Mouse (Mus musculus) lung, postnatal 0 days (tissue): Measurements from ENCODE around the gene Kcnn4. TPM values are rescaled to one million over a fixed set of nuclear protein-coding genes. Genes with fewer than 3 reads are reported as not detected.
"Not testable (repeated sequence)": the region's sequence is repeated elsewhere in the genome, so short reads cannot be mapped to it uniquely, and the experiment has no call there.

Experiments
- ATAC-seq: fragments of 200-750 bp; cut with Nextera tagmentation; 2 replicates; pipeline ENCODE4 v1.8.0; 2017; ENCODE audit warnings: moderate library complexity
- DNase-seq: peaks from one replicate; pipeline ENCODE4 v3.0.0-alpha.2; 2016; ENCODE audit warnings: low spot score
- H3K27ac ChIP-seq: fragments of 300-500 bp; sonication (generic); 2 replicates; pipeline ENCODE4 v1.5.1; 2014; ENCODE audit warnings: antibody characterized with exemption, mild to moderate bottlenecking, low read length, mixed read lengths
- H3K27me3 ChIP-seq: fragments of 300-500 bp; sonication (generic); replicated peaks from 2 replicates; pipeline ENCODE4 v1.6.1; 2014; ENCODE audit warnings: low read length, mixed read lengths; ENCODE audit not compliant: insufficient read depth
- H3K36me3 ChIP-seq: fragments of 300-500 bp; sonication (generic); 2 replicates; pipeline ENCODE4 v1.6.1; 2014; ENCODE audit warnings: low read length, mixed read lengths; ENCODE audit not compliant: insufficient read depth
- H3K4me1 ChIP-seq: fragments of 300-500 bp; sonication (generic); 2 replicates; pipeline ENCODE4 v1.6.1; 2014; ENCODE audit warnings: antibody characterized with exemption, low read depth, low read length, mixed read lengths; ENCODE audit not compliant: insufficient read depth
- H3K4me2 ChIP-seq: fragments of 300-500 bp; sonication (generic); replicated peaks from 2 replicates; pipeline ENCODE4 v1.6.1; 2014; ENCODE audit warnings: low read depth, mild to moderate bottlenecking, low read length, moderate library complexity, mixed read lengths
- H3K4me3 ChIP-seq: fragments of 300-500 bp; sonication (generic); 2 replicates; pipeline ENCODE4 v1.5.1; 2014; ENCODE audit warnings: low read depth, low read length
- H3K9ac ChIP-seq: fragments of 300-500 bp; sonication (generic); replicated peaks from 2 replicates; pipeline ENCODE4 v1.6.1; 2014; ENCODE audit warnings: low read depth, mild to moderate bottlenecking
- H3K9me3 ChIP-seq: fragments of 300-500 bp; sonication (generic); 2 replicates; pipeline ENCODE4 v1.6.1; 2016; ENCODE audit warnings: low read length, mixed read lengths
- CTCF ChIP-seq: IDR thresholded peaks from 2 replicates; pipeline ENCODE4 v1.5.1; 2016; ENCODE audit warnings: antibody characterized with exemption, mild to moderate bottlenecking
- EP300 ChIP-seq: IDR thresholded peaks from 2 replicates; pipeline ENCODE4 v1.6.1; 2016; ENCODE audit warnings: antibody characterized with exemption, mild to moderate bottlenecking, control low read depth
- WGBS: fragments of 180-500 bp; shearing (Covaris S2); extraction: QIAGEN DNeasy Blood & Tissue Kit; methylation state at CpG from one replicate; pipeline ENCODE4 v1.1.7; 2014; 5-methylcytosine and 5-hydroxymethylcytosine counted together
- polyA plus RNA-seq: library from polyadenylated mRNA; unstranded; fragments of >200 nt; fragmentation: Nextera tagmentation; extraction: Ambion mirVana; gene quantifications from 2 replicates; pipeline ENCODE4 v1.2.1, GENCODE M21; 2015

Gene Kcnn4
- polyA plus RNA-seq, 1 experiment from 2014 or later: 2.6 TPM

GRCm38 (mm10) chr7:24394054-24394453 lies 24.0 kb downstream of the Kcnn4 start:
- no peak overlapping the region for H3K27ac ChIP-seq

GRCm38 (mm10) chr7:24394475-24395161 lies 24.6 kb downstream of the Kcnn4 start:
- no peak overlapping the region for H3K4me2 ChIP-seq
- TF ChIP-seq CTCF (no peak), EP300 (no peak)
- no peak overlapping the region for H3K27ac ChIP-seq
- H3K4me1 ChIP-seq: no peaks in the 10 kb centered on the region
- H3K9ac ChIP-seq: no peak overlapping the region
- H3K27me3 ChIP-seq: no peaks in the 10 kb centered on the region
- DNase-seq (no peak), ATAC-seq (no peak)
- no peak overlapping the region for H3K4me3 ChIP-seq
- 74% methylated on average over 15 of the region's 15 CpGs for WGBS
- H3K9me3 ChIP-seq: no peaks in the 10 kb centered on the region
- H3K36me3 ChIP-seq: no peaks in the 10 kb centered on the region

More at GRCm38 (mm10) chr7:24394054-24394453, 24.0 kb downstream of the Kcnn4 start:
- no peak for TF ChIP-seq CTCF
- no peak for TF ChIP-seq EP300
- Histone ChIP-seq H3K4me2 (no peak overlapping the region), H3K36me3 (no peaks in the 10 kb centered on the region), H3K4me1 (no peaks in the 10 kb centered on the region), H3K9ac (no peak overlapping the region), H3K4me3 (no peak overlapping the region), H3K27me3 (no peaks in the 10 kb centered on the region), H3K9me3 (no peaks in the 10 kb centered on the region)
- WGBS: 76% methylated on average over 2 of the region's 3 CpGs
- no peak for ATAC-seq
- DNase-seq: no peak

DNA sequence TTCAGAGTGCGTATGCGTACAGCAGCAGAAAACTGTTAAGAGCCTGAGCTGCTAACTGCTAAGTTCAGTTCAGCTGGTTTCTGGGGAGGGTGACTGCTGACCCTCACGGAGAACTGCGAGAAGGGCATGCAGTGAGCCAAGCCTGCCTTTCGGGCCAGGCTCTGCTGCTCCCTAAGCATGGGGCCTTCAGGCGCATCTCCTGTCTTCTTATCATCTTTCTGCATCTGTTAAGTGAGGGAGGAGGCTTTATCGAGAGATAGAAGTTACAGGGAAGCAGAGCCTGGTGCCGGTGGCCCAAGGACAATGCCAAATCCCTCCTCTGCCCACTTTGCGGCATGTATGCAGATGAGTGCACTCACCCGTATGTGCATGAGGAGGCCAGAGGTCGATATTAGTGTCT lies 26.8 kb downstream of the Kcnn4 start:
- Histone ChIP-seq H3K36me3 (no peaks in the 10 kb centered on the region), H3K4me3 (no peak overlapping the region), H3K9me3 (no peaks in the 10 kb centered on the region), H3K9ac (no peak overlapping the region), H3K27ac (no peak overlapping the region), H3K27me3 (no peaks in the 10 kb centered on the region), H3K4me1 (no peaks in the 10 kb centered on the region), H3K4me2 (no peak overlapping the region)
- TF ChIP-seq CTCF (no peak), EP300 (no peak)
- no peak for ATAC-seq
- WGBS: 64% methylated on average over 11 of the region's 11 CpGs
- no peak for DNase-seq

GRCm38 (mm10) chr7:24398364-24398913 lies 28.4 kb downstream of the Kcnn4 start:
- Histone ChIP-seq H3K4me3 (no peak overlapping the region), H3K9ac (no peak overlapping the region), H3K27me3 (no peaks in the 10 kb centered on the region), H3K4me2 (no peak overlapping the region), H3K27ac (no peak overlapping the region), H3K9me3 (no peaks in the 10 kb centered on the region), H3K4me1 (no peaks in the 10 kb centered on the region), H3K36me3 (no peaks in the 10 kb centered on the region)
- DNase-seq: no peak
- TF ChIP-seq CTCF: no peak
- no peak for TF ChIP-seq EP300
- no peak for ATAC-seq
- WGBS: 94% methylated on average over 8 of the region's 8 CpGs

- Histone ChIP-seq H3K4me2 (peak within 1 kb of the TSS; percentile 54), H3K27me3 (no peaks in the 10 kb centered on the region), H3K4me1 (no peaks in the 10 kb centered on the region), H3K36me3 (no peaks in the 10 kb centered on the region), H3K27ac (peak within 1 kb of the TSS; percentile 96), H3K9ac (peak within 1 kb of the TSS; percentile 62), H3K9me3 (no peaks in the 10 kb centered on the region), H3K4me3 (peak within 1 kb of the TSS; percentile 53)
- peak; percentile 99 for DNase-seq
- 3% methylated on average over 66 of the region's 66 CpGs for WGBS
- peak; percentile 97 for ATAC-seq
- TF ChIP-seq EP300: 0 out of 2 replicates have a peak, but pooled peaks have one; percentile 29
- no peak for TF ChIP-seq CTCF
Observed at GRCm38 (mm10) chr7:24399256-24400081, 29.4 kb downstream of the Kcnn4 start, which contains the start of gene Smg9. TSS of gene Smg9 (plus strand) at chr7:24399619.

DNA sequence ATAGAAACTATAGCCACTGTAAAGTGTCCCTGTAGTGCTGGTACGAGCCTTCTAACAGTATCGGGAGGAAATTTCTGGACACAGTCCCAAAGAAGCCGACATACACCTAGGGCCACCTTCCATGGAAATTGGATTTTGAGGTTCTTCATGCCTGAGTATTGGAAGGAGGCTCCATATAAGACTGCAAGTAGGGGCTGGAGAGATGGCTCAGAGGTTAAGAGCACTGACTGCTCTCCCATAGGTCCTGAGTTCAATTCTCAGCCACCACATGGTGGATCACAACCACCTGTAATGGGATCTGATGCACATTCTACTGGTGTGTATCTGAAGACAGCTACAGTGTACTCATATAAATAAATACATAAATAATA lies 30.0 kb downstream of the Kcnn4 start:
- peak overlapping the region; percentile 53 for H3K4me3 ChIP-seq
- DNase-seq: no peak
- no peaks in the 10 kb centered on the region for H3K4me1 ChIP-seq
- H3K9me3 ChIP-seq: no peaks in the 10 kb centered on the region
- TF ChIP-seq CTCF (no peak), EP300 (no peak)
- H3K4me2 ChIP-seq: peak overlapping the region; percentile 54
- H3K27me3 ChIP-seq: no peaks in the 10 kb centered on the region
- peak overlapping the region; percentile 62 for H3K9ac ChIP-seq
- WGBS: 9% methylated on average over 3 of the region's 3 CpGs
- H3K27ac ChIP-seq: peak overlapping the region; percentile 96
- no peak for ATAC-seq
- H3K36me3 ChIP-seq: no peaks in the 10 kb centered on the region

GRCm38 (mm10) chr7:24400489-24400888 lies 30.4 kb downstream of the Kcnn4 start:
- not testable (repeated sequence) for H3K9ac ChIP-seq, H3K4me1 ChIP-seq, H3K9me3 ChIP-seq, H3K4me3 ChIP-seq, H3K27ac ChIP-seq, H3K27me3 ChIP-seq, H3K36me3 ChIP-seq, DNase-seq, ATAC-seq
- H3K4me2 ChIP-seq: 0 out of 2 replicates have a peak overlapping the region, but pooled peaks have one; percentile 54
- 84% methylated on average over 4 of the region's 4 CpGs for WGBS
